Mouse (Mus musculus) 416B (cell line): ENCODE data around the gene Nek11.
"Not testable (repeated sequence)": the region's sequence is repeated elsewhere in the genome, so short reads cannot be mapped to it uniquely, and the experiment has no call there.

Source experiments
- DNase-seq: peaks from one replicate; pipeline ENCODE4 v3.0.0; 2011; ENCODE audit warnings: low read depth

The Nek11 gene

GRCm38 (mm10) chr9:105136404-105136803, 258.9 kb downstream of the Nek11 start:
- peak; percentile 69 for DNase-seq

GRCm38 (mm10) chr9:105134536-105134935, 260.8 kb downstream of the Nek11 start:
- DNase-seq = no peak

- DNase-seq = peak; percentile 86
These were observed 263.3 kb downstream of the Nek11 start for GRCm38 (mm10) chr9:105132002-105132367.

- peak; percentile 96 for DNase-seq
These were observed 263.9 kb downstream of the Nek11 start, which contains the start of gene Nudt16 for GRCm38 (mm10) chr9:105131253-105132001. Gene Nudt16 (minus strand): TSS chr9:105131824.

- DNase-seq = no peak
These were observed 265.0 kb downstream of the Nek11 start for GRCm38 (mm10) chr9:105130331-105130730.

- not testable (repeated sequence) for DNase-seq
These were observed 270.1 kb downstream of the Nek11 start for GRCm38 (mm10) chr9:105125206-105125605.
